In genomic region chr17:30844321-30844791, GRCm38 (mm10) we compare ENCODE assay signal across 8 mouse cellular contexts. TPM values are rescaled to one million over a fixed set of nuclear protein-coding genes. Genes with fewer than 3 reads are reported as not detected.
DNase-seq lines count a peak whose midpoint lies in the region; ATAC-seq and TF ChIP-seq lines count a peak whose summit lies in the region.

No protein-coding gene starts in this region.

- DNase-seq in adrenal gland, adult (ENCODE audit: inconsistent age in 2 of 2, low spot score in 1 of 2): peak; percentile 19 to 57
- DNase-seq in adrenal gland, adult 18-20 months (ENCODE audit: low spot score in 2 of 2): no peak
- peak; percentile 4 for DNase-seq in limb, embryonic 14.5 days (ENCODE audit: low spot score)
- no peak for DNase-seq in limb, embryonic 10.5 days (ENCODE audit: low spot score)
- peak; percentile 23 to 37 for DNase-seq in cerebellum, postnatal 36 days
- peak; percentile 71 for DNase-seq in lung, postnatal 10 days
- no peak for DNase-seq in forebrain, embryonic 14.5 days (ENCODE audit: low spot score)

- H3K9ac ChIP-seq in limb, embryonic 14.5 days (ENCODE audit: low read depth, low read length, severe bottlenecking): no peak overlapping the region
- H3K9ac ChIP-seq in forebrain, embryonic 14.5 days (ENCODE audit: low read length): no peak overlapping the region

- WGBS in limb, embryonic 14.5 days: 40% methylated on average over 9 of the region's 9 CpGs
- 57% methylated on average over 9 of the region's 9 CpGs for WGBS in limb, embryonic 10.5 days
- WGBS in forebrain, embryonic 14.5 days: 56% methylated on average over 9 of the region's 9 CpGs

- no peak overlapping the region for H3K27ac ChIP-seq in limb, embryonic 14.5 days (replicated peaks; ENCODE audit: low read depth, low read length)
- H3K27ac ChIP-seq in limb, embryonic 10.5 days: no peak overlapping the region
- no peak overlapping the region for H3K27ac ChIP-seq in forebrain, embryonic 14.5 days (ENCODE audit: low read depth, low read length)

- no peaks in the 10 kb centered on the region for H3K9me3 ChIP-seq in limb, embryonic 14.5 days (ENCODE audit: control insufficient read depth, low read length)
- no peaks in the 10 kb centered on the region for H3K9me3 ChIP-seq in limb, embryonic 10.5 days (replicated peaks)
- no peaks in the 10 kb centered on the region for H3K9me3 ChIP-seq in forebrain, embryonic 14.5 days (replicated peaks; ENCODE audit: control insufficient read depth, low read length)

- peaks cover 2% of the 10 kb centered on the region; the same call in 1 of the 2 replicates for H3K4me1 ChIP-seq in limb, embryonic 14.5 days (ENCODE audit: control insufficient read depth, insufficient read depth, low read length)
- no peaks in the 10 kb centered on the region for H3K4me1 ChIP-seq in limb, embryonic 10.5 days
- no peaks in the 10 kb centered on the region for H3K4me1 ChIP-seq in forebrain, embryonic 14.5 days (ENCODE audit: control insufficient read depth, insufficient read depth, low read length)

- no peaks in the 10 kb centered on the region for H3K27me3 ChIP-seq in limb, embryonic 14.5 days (ENCODE audit: control insufficient read depth, insufficient read depth, low read length)
- no peaks in the 10 kb centered on the region for H3K27me3 ChIP-seq in limb, embryonic 10.5 days (ENCODE audit: low read depth, poor library complexity, severe bottlenecking)
- no peaks in the 10 kb centered on the region for H3K27me3 ChIP-seq in forebrain, embryonic 14.5 days (replicated peaks; ENCODE audit: control insufficient read depth, insufficient read depth, low read length)

- H3K4me2 ChIP-seq in limb, embryonic 14.5 days (replicated peaks; ENCODE audit: low read depth, low read length, severe bottlenecking): no peak overlapping the region
- H3K4me2 ChIP-seq in forebrain, embryonic 14.5 days (ENCODE audit: low read length): no peak overlapping the region

- no peak for TF ChIP-seq POLR2A in limb, embryonic 14.5 days (IDR thresholded peaks at IDR 0.05; ENCODE audit: borderline replicate concordance, extremely low read depth, insufficient read depth, insufficient read length)

- no peak overlapping the region for H3K4me3 ChIP-seq in limb, embryonic 14.5 days (replicated peaks; ENCODE audit: low read length)
- H3K4me3 ChIP-seq in limb, embryonic 10.5 days: no peak overlapping the region
- H3K4me3 ChIP-seq in forebrain, embryonic 14.5 days (ENCODE audit: low read depth, low read length): no peak overlapping the region

- no peak for ATAC-seq in limb, embryonic 14.5 days (ENCODE audit: low FRiP score, low read depth)
- no peak for ATAC-seq in forebrain, embryonic 14.5 days
- no peak for ATAC-seq in erythroid progenitor cell, adult 5-6 weeks (replicated peaks; ENCODE audit: low FRiP score, poor library complexity, severe bottlenecking)

- H3K36me3 ChIP-seq in limb, embryonic 14.5 days (ENCODE audit: control insufficient read depth, insufficient read depth, low read length): no peaks in the 10 kb centered on the region
- no peaks in the 10 kb centered on the region for H3K36me3 ChIP-seq in limb, embryonic 10.5 days
- H3K36me3 ChIP-seq in forebrain, embryonic 14.5 days (ENCODE audit: control insufficient read depth, insufficient read depth, low read length): no peaks in the 10 kb centered on the region

RNA-seq across cellular contexts. Expression of gene Glp1r, which starts 57.3 kb away (rescaled TPM):
- under 1 TPM in 1 of 2 experiments, not detected in 1; 0.10 TPM for total RNA-seq in adrenal gland, adult 18-20 months (2021)
- 0.05 and 0.08 TPM in 2 replicates for polyA plus RNA-seq in limb, embryonic 14.5 days (2012; rRNA removed)
- not detected in 2 replicates for polyA plus RNA-seq in limb, embryonic 14.5 days (2014; fragmentation: Nextera tagmentation; extraction: Ambion mirVana)
- polyA plus RNA-seq in limb, embryonic 10.5 days (2016; fragmentation: Nextera tagmentation; extraction: Ambion mirVana): 0.10 TPM in 1 of 2 replicates, not detected in the other
- 0.05 and 0.20 TPM in 2 replicates for polyA plus RNA-seq in forebrain, embryonic 14.5 days (2014; fragmentation: Nextera tagmentation; extraction: Ambion mirVana)
- not detected in 2 replicates for total RNA-seq in erythroid progenitor cell, adult 5-6 weeks (2015; ENCODE audit: low replicate concordance)
- total RNA-seq in erythroid progenitor cell, adult 5-6 weeks (2017; ENCODE audit: low replicate concordance): not detected in 2 replicates

Comparison
In these comparisons a context has a peak if more than half of its experiments do, and no peak if none do; other contexts are left out.
1. DNase-seq: peak in adrenal gland, adult (2 of 2), limb, embryonic 14.5 days (single experiment), cerebellum, postnatal 36 days (2 of 2) and lung, postnatal 10 days (single experiment); none in adrenal gland, adult 18-20 months (0 of 2), limb, embryonic 10.5 days (single experiment) and forebrain, embryonic 14.5 days (single experiment).